Mouse (Mus musculus): ENCODE data around the gene Rbl1.

DNA sequence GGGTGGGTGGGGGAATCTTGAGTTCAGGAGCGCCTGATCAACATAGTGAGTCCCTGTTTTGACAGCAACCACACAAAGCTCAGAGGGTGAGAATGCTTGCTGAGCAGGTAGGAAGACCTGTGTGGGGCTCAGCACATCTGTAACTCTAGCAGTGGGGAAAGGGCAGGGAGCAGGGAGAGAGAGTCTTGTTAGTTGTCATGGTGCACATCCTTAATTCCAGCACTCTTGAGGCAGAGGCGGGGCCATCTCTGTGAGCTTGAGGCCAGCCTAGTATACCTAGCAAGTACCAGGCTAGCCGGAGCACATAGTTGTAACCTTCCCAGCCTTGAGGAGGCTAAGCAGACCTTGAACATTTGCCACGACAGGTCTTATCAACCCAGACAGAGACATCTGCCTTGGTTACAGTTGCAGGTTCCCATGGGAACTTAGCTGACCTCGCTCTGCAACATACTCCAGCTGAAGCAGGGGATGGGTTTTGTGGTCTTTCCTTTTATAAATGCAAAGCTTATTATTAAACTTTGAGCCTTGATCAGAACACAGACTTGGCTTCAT, 65.0 kb downstream of the Rbl1 start:
- TF ChIP-seq POLR2A (IDR thresholded peaks at IDR 0.05; ENCODE audit: insufficient read depth, low read depth, low read length) (no peak), EP300 (IDR thresholded peaks at IDR 0.05; ENCODE audit: insufficient read depth, low read depth, low read length) (no peak)
